Mouse (Mus musculus) spleen, adult 2 months (tissue): ENCODE measurements at regions not wholly inside any gene's neighbourhood (a gene's known extent, or its start where the extent isn't known, plus 50 kb on each side); places are given as distances from the start of the nearest gene placed in this dataset.

Source experiments
- DNase-seq, 2 experiments: peaks; one replicate each; pipeline versions ENCODE4 v3.0.0 to v3.0.0-alpha.2; 2012 to 2021; ENCODE audit warnings: low spot score in 2 of 2, low read depth in 1 of 2
- H3K27ac ChIP-seq: fragments of 200-500 bp; 2 replicates; pipeline ENCODE4 v1.5.1; 2012; ENCODE audit warnings: low read length, inconsistent platforms; ENCODE audit not compliant: insufficient read depth
- H3K27me3 ChIP-seq: fragments of 200-500 bp; 2 replicates; pipeline ENCODE4 v1.6.1; 2012; ENCODE audit warnings: mild to moderate bottlenecking, moderate library complexity, low read length, inconsistent platforms; ENCODE audit not compliant: control insufficient read depth, insufficient read depth
- H3K36me3 ChIP-seq: fragments of 200-500 bp; 2 replicates; pipeline ENCODE4 v1.6.1; 2012; ENCODE audit warnings: mild to moderate bottlenecking, low read length, inconsistent platforms; ENCODE audit not compliant: control insufficient read depth, insufficient read depth
- H3K4me1 ChIP-seq: fragments of 200-500 bp; 2 replicates; pipeline ENCODE4 v1.6.1; 2011; ENCODE audit warnings: inconsistent platforms; ENCODE audit not compliant: control insufficient read depth, insufficient read depth, insufficient read length
- H3K4me3 ChIP-seq: fragments of 200-500 bp; 2 replicates; pipeline ENCODE4 v1.5.1; 2011; ENCODE audit warnings: mild to moderate bottlenecking, inconsistent platforms; ENCODE audit not compliant: insufficient read depth, insufficient read length; ENCODE audit errors: extremely low read depth
- CTCF ChIP-seq: fragments of 200-500 bp; IDR thresholded peaks from 2 replicates; pipeline ENCODE4 v1.5.1; 2011; ENCODE audit warnings: mild to moderate bottlenecking, inconsistent platforms; ENCODE audit not compliant: insufficient read depth, insufficient read length, insufficient replicate concordance; ENCODE audit errors: extremely low read depth
- POLR2A ChIP-seq: fragments of 200-500 bp; IDR thresholded peaks from 2 replicates; pipeline ENCODE4 v1.6.1; 2011; ENCODE audit warnings: low read depth, low read length, inconsistent platforms
- WGBS: fragments of 180-500 bp; shearing (Covaris S2); methylation state at CpG from one replicate; pipeline ENCODE4 v1.1.7; 2018; 5-methylcytosine and 5-hydroxymethylcytosine counted together

GRCm38 (mm10) chr8:103932681-103933080 is 168.7 kb upstream of the Cdh5 start:
- 92% methylated on average over 1 of the region's 1 CpGs for WGBS
- no peak for DNase-seq

GRCm38 (mm10) chr8:103936491-103936890 is 164.9 kb upstream of the Cdh5 start:
- H3K36me3 ChIP-seq = no peaks in the 10 kb centered on the region
- no peak overlapping the region for H3K4me3 ChIP-seq
- 74% methylated on average over 3 of the region's 3 CpGs for WGBS
- TF ChIP-seq POLR2A (no peak), CTCF (no peak)
- H3K27me3 ChIP-seq = no peaks in the 10 kb centered on the region
- no peak for DNase-seq
- H3K4me1 ChIP-seq = no peaks in the 10 kb centered on the region
- H3K27ac ChIP-seq = no peak overlapping the region

More at GRCm38 (mm10) chr8:103932681-103933080, 168.7 kb upstream of the Cdh5 start:
- H3K4me3 ChIP-seq = no peak overlapping the region
- H3K27me3 ChIP-seq = no peaks in the 10 kb centered on the region
- TF ChIP-seq CTCF = no peak
- TF ChIP-seq POLR2A = no peak
- H3K4me1 ChIP-seq = no peaks in the 10 kb centered on the region
- H3K27ac ChIP-seq = no peak overlapping the region
- no peaks in the 10 kb centered on the region for H3K36me3 ChIP-seq

- Histone ChIP-seq H3K27me3 (no peaks in the 10 kb centered on the region), H3K27ac (no peak overlapping the region), H3K36me3 (no peaks in the 10 kb centered on the region), H3K4me3 (no peak overlapping the region), H3K4me1 (no peaks in the 10 kb centered on the region)
- DNase-seq = no peak
- TF ChIP-seq CTCF (no peak), POLR2A (no peak)
- 55% methylated on average over 11 of the region's 11 CpGs for WGBS
Observed at GRCm38 (mm10) chr8:103938283-103939230, 162.9 kb upstream of the Cdh5 start.

- no peak overlapping the region for H3K4me3 ChIP-seq
- no peaks in the 10 kb centered on the region for H3K36me3 ChIP-seq
- WGBS = 78% methylated on average over 6 of the region's 6 CpGs
- no peak for DNase-seq
- H3K4me1 ChIP-seq = no peaks in the 10 kb centered on the region
- no peak overlapping the region for H3K27ac ChIP-seq
- H3K27me3 ChIP-seq = no peaks in the 10 kb centered on the region
- TF ChIP-seq POLR2A (no peak), CTCF (no peak)
Observed at GRCm38 (mm10) chr8:103940958-103941532, 160.4 kb upstream of the Cdh5 start.

- Histone ChIP-seq H3K27ac (no peak overlapping the region), H3K36me3 (no peaks in the 10 kb centered on the region), H3K4me1 (no peaks in the 10 kb centered on the region), H3K4me3 (no peak overlapping the region), H3K27me3 (no peaks in the 10 kb centered on the region)
- 0 out of 2 replicates have a peak, but pooled peaks have one; percentile 1 for TF ChIP-seq CTCF
- no peak for TF ChIP-seq POLR2A
- no peak for DNase-seq
- 76% methylated on average over 5 of the region's 5 CpGs for WGBS
Observed at GRCm38 (mm10) chr8:103948474-103948873, 153.0 kb upstream of the Cdh5 start.

- H3K27me3 ChIP-seq = no peaks in the 10 kb centered on the region
- WGBS = 70% methylated on average over 4 of the region's 4 CpGs
- H3K4me1 ChIP-seq = no peaks in the 10 kb centered on the region
- H3K4me3 ChIP-seq = no peak overlapping the region
- H3K36me3 ChIP-seq = no peaks in the 10 kb centered on the region
- TF ChIP-seq POLR2A (no peak), CTCF (no peak)
- no peak for DNase-seq
- no peak overlapping the region for H3K27ac ChIP-seq
Observed at GRCm38 (mm10) chr8:103950460-103950859, 151.0 kb upstream of the Cdh5 start.
